In genomic region chr12:80260056-80260743, GRCm38 (mm10) we compare ENCODE assay signal across 7 mouse cellular contexts. TPM values are rescaled to one million over a fixed set of nuclear protein-coding genes. Genes with fewer than 3 reads are reported as not detected.
DNase-seq lines count a peak whose midpoint lies in the region; ATAC-seq lines count a peak whose summit lies in the region.

Gene Actn1 (minus strand): TSS chr12:80260371.

- H3K36me3 ChIP-seq in embryonic facial prominence, embryonic 13.5 days = no peaks in the 10 kb centered on the region
- peaks cover 13% of the 10 kb centered on the region; the same call in 1 of the 2 replicates for H3K36me3 ChIP-seq in limb, embryonic 10.5 days
- H3K36me3 ChIP-seq in midbrain, embryonic 12.5 days = no peaks in the 10 kb centered on the region

- peak within 1 kb of the TSS; percentile 99 for H3K27ac ChIP-seq in embryonic facial prominence, embryonic 13.5 days
- peak within 1 kb of the TSS; percentile 98 for H3K27ac ChIP-seq in limb, embryonic 10.5 days
- peak within 1 kb of the TSS; percentile 90 for H3K27ac ChIP-seq in midbrain, embryonic 12.5 days (replicated peaks)

- ATAC-seq in embryonic facial prominence, embryonic 13.5 days (ENCODE audit: insufficient number of reproducible peaks, insufficient read depth, low FRiP score, low TSS enrichment, low read depth) = peak; percentile 96
- ATAC-seq in midbrain, embryonic 12.5 days (ENCODE audit: low FRiP score, low read depth) = peak; percentile 90

- peak within 1 kb of the TSS; percentile 91 for H3K9ac ChIP-seq in embryonic facial prominence, embryonic 13.5 days
- peak within 1 kb of the TSS; percentile 81 for H3K9ac ChIP-seq in midbrain, embryonic 12.5 days (replicated peaks)

- H3K4me1 ChIP-seq in embryonic facial prominence, embryonic 13.5 days = peaks cover 30% of the 10 kb centered on the region
- H3K4me1 ChIP-seq in limb, embryonic 10.5 days = peaks cover 41% of the 10 kb centered on the region
- H3K4me1 ChIP-seq in midbrain, embryonic 12.5 days = peaks cover 13% of the 10 kb centered on the region

- peak within 1 kb of the TSS; percentile 74 for H3K4me2 ChIP-seq in embryonic facial prominence, embryonic 13.5 days
- H3K4me2 ChIP-seq in midbrain, embryonic 12.5 days (replicated peaks) = peak within 1 kb of the TSS; percentile 89

- no peaks in the 10 kb centered on the region for H3K27me3 ChIP-seq in embryonic facial prominence, embryonic 13.5 days
- no peaks in the 10 kb centered on the region for H3K27me3 ChIP-seq in limb, embryonic 10.5 days (ENCODE audit: low read depth, poor library complexity, severe bottlenecking)
- H3K27me3 ChIP-seq in midbrain, embryonic 12.5 days = peaks cover 4% of the 10 kb centered on the region; the same call in 1 of the 2 replicates

- H3K9me3 ChIP-seq in embryonic facial prominence, embryonic 13.5 days = no peaks in the 10 kb centered on the region
- H3K9me3 ChIP-seq in limb, embryonic 10.5 days (replicated peaks) = no peaks in the 10 kb centered on the region
- H3K9me3 ChIP-seq in midbrain, embryonic 12.5 days = no peaks in the 10 kb centered on the region

- WGBS in embryonic facial prominence, embryonic 13.5 days = under 1% methylated on average over 53 of the region's 55 CpGs
- WGBS in limb, embryonic 10.5 days = under 1% methylated on average over 55 of the region's 55 CpGs
- under 1% methylated on average over 52 of the region's 55 CpGs for WGBS in midbrain, embryonic 12.5 days

- peak; percentile 94 to 95 for DNase-seq in adrenal gland, postnatal 36 days
- DNase-seq in heart, adult 11 months = peak; percentile 100
- peak; percentile 91 for DNase-seq in kidney, adult 18-20 months
- peak; percentile 94 for DNase-seq in limb, embryonic 10.5 days (ENCODE audit: low spot score)
- DNase-seq in spleen, adult 12 weeks (ENCODE audit: low spot score) = peak; percentile 15

- H3K4me3 ChIP-seq in embryonic facial prominence, embryonic 13.5 days = peak within 1 kb of the TSS; percentile 83
- H3K4me3 ChIP-seq in limb, embryonic 10.5 days = peak within 1 kb of the TSS; percentile 94
- peak within 1 kb of the TSS; percentile 78 for H3K4me3 ChIP-seq in midbrain, embryonic 12.5 days

RNA-seq across cellular contexts. Expression of gene Actn1, which starts in this region (rescaled TPM):
- total RNA-seq in adrenal gland, postnatal 36 days (2021) = 10 to 100 TPM; 31.2 to 46.1 TPM
- polyA plus RNA-seq in embryonic facial prominence, embryonic 13.5 days (2015; fragmentation: Nextera tagmentation; extraction: Ambion mirVana) = 37.5 and 39.4 TPM in 2 replicates
- 48.6 and 49.5 TPM in 2 replicates for polyA plus RNA-seq in limb, embryonic 10.5 days (2016; fragmentation: Nextera tagmentation; extraction: Ambion mirVana)
- polyA plus RNA-seq in midbrain, embryonic 12.5 days (2016; fragmentation: Nextera tagmentation; extraction: Ambion mirVana) = 18.9 and 20.6 TPM in 2 replicates

Comparison
In these comparisons a context has a peak if more than half of its experiments do, and no peak if none do; other contexts are left out.
1. Peak in every context shown above with its lines: DNase-seq, ATAC-seq, H3K4me3 ChIP-seq and H3K27ac ChIP-seq.
2. DNase-seq: peak in every context shown above with its lines; median percentile 100 in heart, adult 11 months; 94 in adrenal gland, postnatal 36 days; 94 in limb, embryonic 10.5 days; 91 in kidney, adult 18-20 months; 15 in spleen, adult 12 weeks.